Mouse (Mus musculus) MEL (cell line): ENCODE data around the gene Ier3. TPM values are rescaled to one million over a fixed set of nuclear protein-coding genes. Genes with fewer than 3 reads are reported as not detected.

Experiments
- BHLHE40 ChIP-seq: IDR thresholded peaks from 2 replicates; pipeline ENCODE4 v1.6.1; 2012; ENCODE audit warnings: low read depth, mild to moderate bottlenecking, inconsistent platforms, low read length, improper control_type of control experiment, borderline replicate concordance
- CHD1 ChIP-seq: IDR thresholded peaks from 2 replicates; pipeline ENCODE4 v1.6.1; 2012; ENCODE audit warnings: low read depth, mild to moderate bottlenecking, inconsistent platforms, low read length, improper control_type of control experiment
- CHD2 ChIP-seq: IDR thresholded peaks from 2 replicates; pipeline ENCODE4 v1.6.1; 2011; ENCODE audit warnings: low read length, improper control_type of control experiment
- CTCF ChIP-seq, 3 experiments: IDR thresholded peaks in 2 of 3; conservative IDR thresholded peaks in 1 of 3; 2 replicates each; pipeline ENCODE4 v1.5.1; 2011 to 2012; ENCODE audit warnings: low read length in 3 of 3, low read depth in 2 of 3, mild to moderate bottlenecking in 2 of 3, improper control_type of control experiment in 1 of 3, inconsistent platforms in 1 of 3, mixed read lengths in 1 of 3, moderate library complexity in 1 of 3; ENCODE audit not compliant: control insufficient read depth in 1 of 3, insufficient read depth in 1 of 3, poor library complexity in 1 of 3, severe bottlenecking in 1 of 3
- E2F4 ChIP-seq: IDR thresholded peaks from 2 replicates; pipeline ENCODE4 v1.6.1; 2011; ENCODE audit warnings: low read depth, low read length, improper control_type of control experiment, borderline replicate concordance
- ELF1 ChIP-seq: IDR thresholded peaks from 2 replicates; pipeline ENCODE4 v1.6.1; 2014; ENCODE audit warnings: low read depth, mild to moderate bottlenecking, inconsistent platforms, low read length, improper control_type of control experiment, moderate library complexity
- ETS1 ChIP-seq: IDR thresholded peaks from 2 replicates; pipeline ENCODE4 v1.6.1; 2012; ENCODE audit warnings: low read depth, mild to moderate bottlenecking, inconsistent platforms, low read length, improper control_type of control experiment, moderate library complexity
- GATA1 ChIP-seq: IDR thresholded peaks from 2 replicates; pipeline ENCODE4 v1.6.1; 2011; ENCODE audit warnings: low read depth, low read length, improper control_type of control experiment
- HCFC1 ChIP-seq: IDR thresholded peaks from 2 replicates; pipeline ENCODE4 v1.6.1; 2012; ENCODE audit warnings: low read depth, mild to moderate bottlenecking, inconsistent platforms, low read length, improper control_type of control experiment, moderate library complexity
- JUND ChIP-seq: IDR thresholded peaks from 2 replicates; pipeline ENCODE4 v1.6.1; 2011; ENCODE audit warnings: low read depth, mild to moderate bottlenecking, improper control_type of control experiment, low read length
- KAT2A ChIP-seq: conservative IDR thresholded peaks from 2 replicates; pipeline ENCODE4 v1.6.1; 2012; ENCODE audit warnings: low read depth, low read length, improper control_type of control experiment, inconsistent platforms
- MAFK ChIP-seq: IDR thresholded peaks from 2 replicates; pipeline ENCODE4 v1.6.1; 2011; ENCODE audit warnings: low read depth, mild to moderate bottlenecking, low read length, improper control_type of control experiment, borderline replicate concordance
- MAX ChIP-seq: IDR thresholded peaks from 2 replicates; pipeline ENCODE4 v1.6.1; 2011; ENCODE audit warnings: low read length, improper control_type of control experiment
- MEF2A ChIP-seq: IDR thresholded peaks from 2 replicates; pipeline ENCODE4 v1.6.1; 2014; ENCODE audit warnings: low read depth, mild to moderate bottlenecking, inconsistent platforms, low read length, improper control_type of control experiment; ENCODE audit not compliant: poor library complexity, insufficient replicate concordance, severe bottlenecking; ENCODE audit errors: extremely low read depth
- MXI1 ChIP-seq: IDR thresholded peaks from 2 replicates; pipeline ENCODE4 v1.6.1; 2011; ENCODE audit warnings: mild to moderate bottlenecking, low read depth, low read length, improper control_type of control experiment
- MYC ChIP-seq: IDR thresholded peaks from 2 replicates; pipeline ENCODE4 v1.6.1; 2011; ENCODE audit warnings: low read depth, mild to moderate bottlenecking, low read length, improper control_type of control experiment, moderate library complexity
- NELFE ChIP-seq: IDR thresholded peaks from 2 replicates; pipeline ENCODE4 v1.6.1; 2011; ENCODE audit warnings: low read depth, low read length, improper control_type of control experiment
- NRF1 ChIP-seq: IDR thresholded peaks from 2 replicates; pipeline ENCODE4 v1.6.1; 2014; ENCODE audit warnings: low read depth, mild to moderate bottlenecking, inconsistent platforms, low read length, improper control_type of control experiment, moderate library complexity; ENCODE audit not compliant: poor library complexity, insufficient read depth, severe bottlenecking
- SMC3 ChIP-seq: IDR thresholded peaks from 2 replicates; pipeline ENCODE4 v1.6.1; 2011; ENCODE audit warnings: low read depth, low read length, improper control_type of control experiment
- TAL1 ChIP-seq: IDR thresholded peaks from 2 replicates; pipeline ENCODE4 v1.6.1; 2012; ENCODE audit warnings: mild to moderate bottlenecking, inconsistent platforms, low read length, moderate library complexity, mixed read lengths
- TBP ChIP-seq: IDR thresholded peaks from 2 replicates; pipeline ENCODE4 v1.8.0; 2011; ENCODE audit warnings: low read depth, low read length, improper control_type of control experiment
- USF2 ChIP-seq, 2 experiments: IDR thresholded peaks; 2 replicates each; pipeline ENCODE4 v1.6.1; 2011 to 2012; ENCODE audit warnings: improper control_type of control experiment in 2 of 2, low read length in 2 of 2, borderline replicate concordance in 1 of 2, inconsistent platforms in 1 of 2, low read depth in 1 of 2, mild to moderate bottlenecking in 1 of 2; ENCODE audit not compliant: insufficient read depth in 1 of 2
- ZKSCAN1 ChIP-seq: IDR thresholded peaks from 2 replicates; pipeline ENCODE4 v1.6.1; 2012; ENCODE audit warnings: low read depth, mild to moderate bottlenecking, inconsistent platforms, low read length, improper control_type of control experiment, moderate library complexity
- ZMIZ1 ChIP-seq: IDR thresholded peaks from 2 replicates; pipeline ENCODE4 v1.6.1; 2012; ENCODE audit warnings: low read depth, mild to moderate bottlenecking, inconsistent platforms, low read length, improper control_type of control experiment, moderate library complexity
- polyA plus RNA-seq, 2 experiments: library from polyadenylated mRNA; stranded (reverse) in 1 of 2; unstranded in 1 of 2; fragments of >175 nt in 1 of 2; fragments of >200 nt in 1 of 2; gene quantifications; 2 replicates each; pipeline versions ENCODE4 v1.2.1 to v1.2.4; 2012; ENCODE audit warnings: low replicate concordance in 2 of 2, low read depth in 1 of 2; ENCODE audit not compliant: insufficient read length in 2 of 2, insufficient read depth in 1 of 2, missing spikeins in 1 of 2
- total RNA-seq: library from RNA; depleted of rRNA; stranded (reverse); fragments of 300-350 nt; gene quantifications from 2 replicates; pipeline ENCODE4 v1.2.3, GENCODE M21; 2012

Ier3 gene
- total and polyA plus RNA-seq, 3 experiments, result 5.5 to 12.2 TPM; not detected in 1

GRCm38 (mm10) chr17:35850974-35851373 lies 29.5 kb downstream of the Ier3 start (continued):
- TF ChIP-seq ZMIZ1, result 0 out of 2 replicates have a peak, but pooled peaks have one; percentile 27
- 0 out of 2 replicates have a peak, but pooled peaks have one; percentile 43 for TF ChIP-seq ELF1
- TF ChIP-seq NELFE, result no peak
- peak; percentile 49; the same call in 1 of the 2 replicates for TF ChIP-seq MAX
- TF ChIP-seq USF2 (IDR thresholded peaks at IDR 0.05; ENCODE audit: borderline replicate concordance in 1 of 2, insufficient read depth in 1 of 2, low read depth in 1 of 2, low read length in 2 of 2), result no peak
- no peak for TF ChIP-seq ZKSCAN1
- TF ChIP-seq BHLHE40, result peak; percentile 63; the same call in 1 of the 2 replicates
- TF ChIP-seq ETS1, result peak; percentile 88
- TF ChIP-seq SMC3, result peak; percentile 30; the same call in 1 of the 2 replicates
- TF ChIP-seq NRF1, result peak; percentile 3; the same call in 1 of the 2 replicates
- TF ChIP-seq GATA1, result peak; percentile 95
- no peak for TF ChIP-seq KAT2A
- TF ChIP-seq CHD1, result no peak
- TF ChIP-seq MXI1, result peak; percentile 51
- no peak for TF ChIP-seq E2F4
- no peak; the same call in none of the 2 replicates for TF ChIP-seq TBP
- no peak for TF ChIP-seq MEF2A
- TF ChIP-seq MAFK, result 0 out of 2 replicates have a peak, but pooled peaks have one; percentile 13
- TF ChIP-seq HCFC1, result peak; percentile 54
- TF ChIP-seq CTCF (IDR thresholded peaks at IDR 0.05 in 2 of 3, conservative IDR thresholded peaks at IDR 0.05 in 1 of 3; ENCODE audit: control insufficient read depth in 1 of 3, insufficient read depth in 1 of 3, low read depth in 2 of 3, low read length in 3 of 3, poor library complexity in 1 of 3, severe bottlenecking in 1 of 3), result peak in 1 of 3 experiments; percentile 31; a peak in 2 of 6 replicates
- peak; percentile 99 for TF ChIP-seq TAL1
- peak; percentile 12; the same call in 1 of the 2 replicates for TF ChIP-seq CHD2
- peak; percentile 91 for TF ChIP-seq MYC
- TF ChIP-seq JUND, result no peak
